Mouse (Mus musculus) adrenal gland, adult 8-10 months (tissue): Measurements from ENCODE around the gene Hoxa7. TPM values are rescaled to one million over a fixed set of nuclear protein-coding genes. Genes with fewer than 3 reads are reported as not detected.
A peak's percentile ranks its signal among the peaks of the same experiment; 100 is the strongest.

Experiments
- DNase-seq: peaks from one replicate; pipeline ENCODE4 v3.0.0; 2022
- total RNA-seq, 4 experiments: library from RNA; stranded (reverse); gene quantifications; 2 replicates each; pipeline ENCODE4 v1.2.4; 2022

Hoxa7 gene
- total RNA-seq, 4 experiments from 2014 or later, result 12.9 to 27.9 (median 19.1) TPM

- DNase-seq, result no peak
These were observed 24.8 kb downstream of the Hoxa7 start for GRCm38 (mm10) chr6:52196811-52197210.

GRCm38 (mm10) chr6:52194690-52195089 is 27.0 kb downstream of the Hoxa7 start:
- no peak for DNase-seq

GRCm38 (mm10) chr6:52191860-52192550 is 29.6 kb downstream of the Hoxa7 start:
- DNase-seq, result peak; percentile 83

GRCm38 (mm10) chr6:52190906-52191810 is 30.5 kb downstream of the Hoxa7 start, which contains the start of gene Hoxa4:
TSS of gene Hoxa4 (minus strand) at chr6:52191753.
- DNase-seq, result no peak

GRCm38 (mm10) chr6:52190410-52190809 is 31.2 kb downstream of the Hoxa7 start:
- no peak for DNase-seq

GRCm38 (mm10) chr6:52189909-52190308 is 31.7 kb downstream of the Hoxa7 start:
- no peak for DNase-seq

GRCm38 (mm10) chr6:52189172-52189591 is 32.5 kb downstream of the Hoxa7 start:
- DNase-seq, result no peak

- DNase-seq, result no peak
These were observed 35.2 kb downstream of the Hoxa7 start for GRCm38 (mm10) chr6:52186500-52186899.

GRCm38 (mm10) chr6:52185834-52186233 is 35.8 kb downstream of the Hoxa7 start:
- no peak for DNase-seq

- DNase-seq, result no peak
These were observed 36.4 kb downstream of the Hoxa7 start for GRCm38 (mm10) chr6:52185222-52185621.

- DNase-seq, result no peak
These were observed 37.0 kb downstream of the Hoxa7 start for GRCm38 (mm10) chr6:52184668-52185067.

GRCm38 (mm10) chr6:52183311-52184080 is 38.2 kb downstream of the Hoxa7 start:
- DNase-seq, result no peak

GRCm38 (mm10) chr6:52182793-52183192 is 38.9 kb downstream of the Hoxa7 start:
- no peak for DNase-seq

GRCm38 (mm10) chr6:52182030-52182429 is 39.6 kb downstream of the Hoxa7 start:
- no peak for DNase-seq

- DNase-seq, result no peak
These were observed 40.9 kb downstream of the Hoxa7 start for GRCm38 (mm10) chr6:52180726-52181125.

- DNase-seq, result no peak
These were observed 41.4 kb downstream of the Hoxa7 start for GRCm38 (mm10) chr6:52180213-52180710.

- DNase-seq, result no peak
These were observed 42.0 kb downstream of the Hoxa7 start for GRCm38 (mm10) chr6:52179690-52180089.

- DNase-seq, result no peak
These were observed 42.6 kb downstream of the Hoxa7 start for GRCm38 (mm10) chr6:52178918-52179665.

GRCm38 (mm10) chr6:52177806-52178205 is 43.8 kb downstream of the Hoxa7 start:
- no peak for DNase-seq

GRCm38 (mm10) chr6:52177061-52177735 is 44.5 kb downstream of the Hoxa7 start, which contains the start of gene 5730596B20Rik:
TSS of gene 5730596B20Rik (plus strand) at chr6:52177498.
- no peak for DNase-seq

- DNase-seq, result no peak
These were observed 45.3 kb downstream of the Hoxa7 start for GRCm38 (mm10) chr6:52176391-52176790.
